Mouse (Mus musculus) testis, adult 10 weeks (tissue): ENCODE measurements around the gene Nrm. TPM values are rescaled to one million over a fixed set of nuclear protein-coding genes. Genes with fewer than 3 reads are reported as not detected.

ENCODE experiments used
- polyA plus RNA-seq: library from polyadenylated mRNA; stranded (reverse); fragments of 350-450 nt; fragmentation: Illumina TruSeq; extraction: RNeasy Lipid Tissue Mini Kit (QIAGEN cat#74804); gene quantifications from one replicate; pipeline ENCODE4 v1.2.3, GENCODE M21; 2014; ENCODE audit warnings: low read depth, low replicate concordance

Nrm gene
- 27.0 TPM for polyA plus RNA-seq

DNA sequence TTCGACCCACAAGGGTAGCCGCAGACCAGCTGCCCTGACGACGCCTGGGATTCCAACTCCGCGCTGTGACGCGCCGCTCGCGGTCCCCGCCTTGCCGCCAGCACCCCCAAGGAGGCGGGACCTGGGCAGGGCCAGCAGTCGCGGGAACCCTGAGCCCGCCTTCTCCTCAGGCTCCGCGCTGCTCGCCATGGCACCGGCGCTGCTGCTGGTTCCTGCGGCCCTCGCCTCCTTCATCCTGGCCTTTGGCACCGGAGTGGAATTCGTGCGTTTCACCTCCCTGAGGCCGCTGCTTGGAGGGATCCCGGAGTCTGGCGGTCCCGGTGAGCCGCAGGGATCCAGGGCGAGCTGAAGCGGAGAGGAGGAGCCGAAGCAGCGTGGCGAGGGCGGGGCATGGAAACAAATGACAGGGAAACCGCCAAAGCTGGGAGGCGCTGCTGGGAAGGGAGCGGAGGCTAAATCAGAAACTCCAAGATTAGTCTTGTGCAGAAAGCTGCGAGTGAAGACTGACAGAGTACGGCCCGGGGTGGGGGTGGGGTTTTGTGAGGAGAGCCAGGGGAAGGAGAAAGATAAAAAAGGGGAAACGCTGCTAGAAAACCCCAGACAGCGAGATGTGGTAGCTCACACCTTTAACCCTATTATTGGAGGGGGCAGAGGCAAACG is at the start of gene Nrm:
Gene Nrm (plus strand): TSS at position 121 of the 660 bp plus-strand sequence.

DNA sequence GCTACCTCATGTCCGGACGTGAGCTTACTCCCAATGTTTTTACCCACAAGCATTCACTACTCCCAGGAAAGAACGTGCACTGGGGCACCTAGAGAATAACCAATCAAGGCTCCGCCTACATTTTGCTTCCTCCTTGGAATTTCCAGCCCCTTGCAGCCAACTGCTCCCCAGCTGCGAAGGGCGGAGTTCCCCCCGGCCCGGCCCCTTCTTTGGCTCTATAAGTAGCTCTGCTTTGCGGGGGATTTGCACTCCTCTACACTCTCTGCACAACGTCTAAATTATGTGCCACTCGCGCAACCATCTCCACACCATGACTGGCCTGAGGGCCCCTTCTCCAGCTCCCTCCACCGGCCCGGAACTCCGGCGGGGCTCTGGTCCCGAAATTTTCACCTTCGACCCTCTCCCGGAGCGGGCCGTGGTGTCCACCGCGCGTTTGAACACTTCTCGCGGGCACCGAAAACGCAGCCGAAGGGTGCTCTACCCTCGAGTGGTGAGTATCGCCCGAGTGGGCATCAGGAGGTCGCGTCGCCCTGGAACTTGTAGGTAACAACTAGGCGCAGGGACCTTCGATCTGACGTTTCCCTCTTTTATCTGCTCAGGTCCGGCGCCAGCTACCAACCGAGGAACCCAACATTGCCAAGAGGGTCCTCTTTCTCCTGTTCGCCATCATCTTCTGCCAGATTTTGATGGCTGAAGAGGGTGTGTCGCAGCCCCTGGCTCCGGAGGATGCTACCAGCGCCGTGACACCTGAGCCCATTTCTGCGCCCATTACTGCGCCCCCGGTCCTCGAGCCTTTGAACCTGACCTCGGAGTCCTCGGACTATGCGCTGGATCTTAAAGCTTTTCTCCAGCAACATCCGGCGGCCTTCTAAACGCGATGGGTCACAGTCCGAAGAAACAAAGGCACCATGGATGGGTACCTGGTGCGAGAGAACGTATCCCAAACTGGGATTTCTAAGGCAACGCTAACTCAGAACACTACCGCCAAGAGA is 39.4 kb upstream of the Nrm start, which contains the start of gene Ier3:
Gene Ier3 (plus strand): TSS at position 246 of the 992 bp plus-strand sequence.

DNA sequence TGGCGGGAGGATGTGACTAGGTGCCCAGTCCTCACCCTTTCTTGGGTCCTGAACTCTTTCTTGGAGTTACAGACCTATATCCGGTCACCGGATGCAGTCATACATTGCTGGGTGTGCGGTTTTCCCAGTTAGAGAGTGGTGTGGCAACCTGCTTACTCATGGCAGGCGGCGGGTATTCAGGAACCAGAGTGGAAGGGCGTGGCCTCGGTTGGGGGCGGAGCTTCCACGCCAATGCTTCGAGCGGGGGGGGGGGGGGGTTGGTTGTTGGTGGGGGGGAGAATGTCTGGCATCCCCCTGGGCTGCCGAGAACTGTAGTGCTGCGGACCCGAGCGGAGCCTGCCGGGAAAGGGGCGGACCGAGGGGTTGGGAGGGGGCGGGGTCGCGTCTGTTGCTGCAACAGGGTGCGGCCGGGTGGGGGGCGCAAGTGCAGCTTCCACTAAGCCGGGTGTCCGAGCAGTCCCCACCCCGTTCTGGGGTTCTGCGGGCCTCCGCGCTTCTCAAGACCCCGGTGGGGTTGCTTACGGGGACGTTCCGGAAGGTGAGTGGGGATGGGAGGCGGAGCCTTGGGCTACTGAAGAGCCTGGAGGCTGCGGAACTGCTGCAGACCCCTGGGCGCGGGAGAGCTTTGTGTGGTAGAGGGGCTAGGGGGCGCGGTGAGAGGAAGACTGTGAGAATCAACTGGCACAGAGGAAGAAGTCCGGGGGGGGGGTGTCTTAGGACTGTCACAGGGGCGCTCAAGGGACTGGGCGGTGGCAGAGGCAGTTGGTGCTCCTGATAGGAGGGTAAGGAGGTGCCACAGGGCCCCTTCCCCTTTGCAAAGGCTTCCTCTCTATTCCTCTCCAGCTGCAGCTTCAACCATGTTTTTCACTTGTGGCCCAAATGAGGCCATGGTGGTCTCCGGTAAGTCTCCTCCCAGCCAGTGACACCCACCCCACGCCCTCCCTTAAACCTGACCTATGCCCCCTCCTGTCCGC is 37.9 kb upstream of the Nrm start, which contains the start of gene Flot1:
Gene Flot1 (plus strand): TSS at position 267 of the 974 bp plus-strand sequence.

DNA sequence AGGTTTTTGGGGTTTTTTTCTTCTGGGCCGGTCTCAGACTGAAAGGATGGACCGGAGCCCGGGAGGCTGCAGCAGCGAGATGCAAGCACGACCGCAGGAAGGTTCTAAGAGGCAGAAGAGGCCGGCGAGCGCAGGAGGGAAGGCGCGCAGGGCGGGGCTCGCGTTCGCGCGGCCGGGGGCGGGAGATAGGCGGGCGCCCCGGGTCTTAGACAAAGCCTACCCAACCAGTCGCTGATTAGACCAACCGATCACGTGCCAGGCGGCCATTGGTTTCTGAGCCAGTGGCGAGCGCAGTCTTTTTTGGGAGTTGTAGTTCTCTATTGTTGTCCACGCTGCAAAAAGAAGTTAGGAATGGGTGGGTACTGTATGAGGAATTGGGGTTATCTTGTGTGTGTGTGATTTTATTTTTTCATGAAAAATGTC is 23.0 kb upstream of the Nrm start, which contains the start of gene Tubb5:
Gene Tubb5 (minus strand): TSS at position 185 of the 423 bp plus-strand sequence.

DNA sequence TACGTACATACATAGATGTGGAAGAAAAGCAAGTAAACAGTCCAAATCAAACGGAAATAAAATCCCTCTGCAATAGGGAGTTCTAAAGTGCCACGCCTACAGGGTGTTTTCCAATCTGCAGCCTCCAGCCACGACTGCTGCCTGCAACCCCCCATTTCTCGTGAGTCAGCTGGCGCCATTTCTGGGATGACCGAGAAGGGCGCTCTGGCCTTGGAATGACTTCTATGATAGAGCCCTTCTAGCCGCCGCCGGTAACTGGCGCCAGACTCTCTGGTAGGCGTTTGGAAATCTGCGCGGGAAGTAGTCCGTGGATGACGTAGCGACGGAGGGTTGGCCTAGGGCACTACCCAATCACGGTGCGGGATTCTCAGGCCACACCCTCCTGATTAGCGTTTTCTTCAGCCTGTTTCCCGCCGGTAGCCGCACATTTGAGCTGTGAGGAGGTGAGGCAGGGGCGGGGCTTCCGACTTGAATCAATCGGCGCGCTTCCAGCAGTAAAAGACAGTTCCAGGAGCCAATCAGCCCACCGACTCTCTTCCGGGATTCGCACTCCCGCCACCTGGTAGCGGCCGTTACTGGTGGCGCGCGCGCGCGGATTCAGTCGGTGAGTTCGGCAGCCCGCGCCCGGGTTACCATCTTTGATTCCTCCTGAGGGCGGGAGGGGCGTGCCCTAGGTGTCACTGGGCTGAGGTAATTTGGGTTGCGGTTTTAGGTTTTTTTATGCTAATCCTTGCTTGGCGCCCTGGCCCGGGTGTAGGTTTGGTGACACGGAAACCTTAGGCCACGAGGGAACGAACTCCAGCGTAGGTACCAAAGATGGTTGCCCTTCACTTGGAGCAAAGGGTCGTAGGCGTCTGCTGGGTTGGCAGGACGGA is 19.8 kb upstream of the Nrm start, which contains the start of gene Mdc1:
Gene Mdc1 (plus strand): TSS at position 440 of the 875 bp plus-strand sequence.

DNA sequence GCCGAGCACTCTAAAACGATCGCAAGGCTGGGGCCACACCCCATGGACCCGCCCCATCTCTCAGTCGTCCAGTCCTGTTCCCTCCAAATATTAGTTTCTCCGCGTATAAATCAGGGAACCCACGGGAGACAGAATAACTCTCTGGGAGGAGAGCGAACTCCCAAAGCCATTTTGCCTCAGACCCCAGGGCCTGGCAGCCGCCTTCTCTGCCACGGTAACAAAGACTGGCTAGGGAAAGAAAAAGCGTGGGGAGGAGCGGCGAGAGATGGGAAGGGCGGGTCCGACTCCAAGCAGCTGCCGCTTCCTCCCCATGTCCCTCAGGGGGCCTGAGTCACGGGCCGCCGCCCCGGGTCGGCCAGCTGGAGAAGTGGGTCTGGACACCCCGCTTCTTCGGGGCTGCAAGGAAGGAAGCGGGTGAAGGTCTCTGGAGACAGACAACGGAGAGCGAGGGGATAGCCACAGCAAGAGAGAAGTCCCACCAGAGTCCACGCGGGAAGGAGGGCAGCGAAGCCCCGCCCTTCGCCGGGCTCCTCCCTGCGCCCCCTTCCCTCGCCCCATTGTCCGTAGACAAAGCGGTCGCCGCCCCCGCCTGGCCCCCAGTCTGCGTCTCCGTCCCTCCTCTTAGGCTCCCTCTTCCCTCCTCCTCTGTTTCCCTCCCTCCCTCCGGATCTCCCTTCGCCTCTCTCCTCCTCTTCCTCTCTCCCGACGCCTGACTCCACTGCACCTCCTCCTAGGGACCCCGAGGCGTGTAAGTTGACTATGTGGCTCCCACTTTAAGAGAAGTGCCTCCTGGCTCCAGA is 4.6 kb downstream of the Nrm start, which contains the start of gene Ppp1r18:
Gene Ppp1r18 (plus strand): TSS at position 113 of the 800 bp plus-strand sequence.

DNA sequence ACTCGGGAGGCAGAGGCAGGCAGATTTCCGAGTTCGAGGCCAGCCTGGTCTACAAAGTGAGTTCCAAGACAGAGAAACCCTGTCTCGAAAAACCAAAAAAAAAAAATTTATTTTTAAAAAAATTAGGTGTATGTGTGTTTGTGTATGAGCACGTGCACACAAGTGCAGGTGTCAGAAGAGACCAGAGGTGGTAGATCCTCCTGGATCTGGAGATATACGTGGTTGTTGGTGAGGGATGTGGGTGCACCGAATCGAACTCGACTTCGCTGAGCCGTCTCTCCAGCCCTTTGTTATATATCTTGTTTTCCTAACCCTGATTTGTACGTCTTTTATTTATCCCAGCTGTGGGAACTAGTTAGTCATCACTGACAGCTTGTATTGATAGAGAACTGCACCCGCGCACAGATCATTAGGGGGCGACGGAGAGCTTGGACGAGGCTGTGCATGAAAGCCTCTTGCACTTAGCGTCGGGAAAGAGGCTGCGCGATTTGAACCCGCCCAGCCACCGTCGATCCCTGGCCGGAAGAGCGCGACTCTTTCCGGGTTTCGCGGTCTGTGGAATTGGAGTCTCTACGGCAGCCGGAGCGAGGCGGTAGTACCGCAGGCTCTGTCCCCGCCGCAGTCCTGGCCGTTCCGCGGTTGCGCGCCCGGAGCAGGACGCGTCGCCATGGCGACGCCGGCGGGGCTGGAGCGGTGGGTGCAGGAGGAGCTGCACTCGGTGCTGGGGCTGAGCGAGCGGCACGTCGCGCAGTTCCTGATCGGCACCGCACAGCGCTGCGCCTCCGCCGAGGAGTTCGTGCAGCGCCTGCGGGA is 18.3 kb downstream of the Nrm start, which contains the start of gene Dhx16:
Gene Dhx16 (plus strand): TSS at position 575 of the 813 bp plus-strand sequence.

DNA sequence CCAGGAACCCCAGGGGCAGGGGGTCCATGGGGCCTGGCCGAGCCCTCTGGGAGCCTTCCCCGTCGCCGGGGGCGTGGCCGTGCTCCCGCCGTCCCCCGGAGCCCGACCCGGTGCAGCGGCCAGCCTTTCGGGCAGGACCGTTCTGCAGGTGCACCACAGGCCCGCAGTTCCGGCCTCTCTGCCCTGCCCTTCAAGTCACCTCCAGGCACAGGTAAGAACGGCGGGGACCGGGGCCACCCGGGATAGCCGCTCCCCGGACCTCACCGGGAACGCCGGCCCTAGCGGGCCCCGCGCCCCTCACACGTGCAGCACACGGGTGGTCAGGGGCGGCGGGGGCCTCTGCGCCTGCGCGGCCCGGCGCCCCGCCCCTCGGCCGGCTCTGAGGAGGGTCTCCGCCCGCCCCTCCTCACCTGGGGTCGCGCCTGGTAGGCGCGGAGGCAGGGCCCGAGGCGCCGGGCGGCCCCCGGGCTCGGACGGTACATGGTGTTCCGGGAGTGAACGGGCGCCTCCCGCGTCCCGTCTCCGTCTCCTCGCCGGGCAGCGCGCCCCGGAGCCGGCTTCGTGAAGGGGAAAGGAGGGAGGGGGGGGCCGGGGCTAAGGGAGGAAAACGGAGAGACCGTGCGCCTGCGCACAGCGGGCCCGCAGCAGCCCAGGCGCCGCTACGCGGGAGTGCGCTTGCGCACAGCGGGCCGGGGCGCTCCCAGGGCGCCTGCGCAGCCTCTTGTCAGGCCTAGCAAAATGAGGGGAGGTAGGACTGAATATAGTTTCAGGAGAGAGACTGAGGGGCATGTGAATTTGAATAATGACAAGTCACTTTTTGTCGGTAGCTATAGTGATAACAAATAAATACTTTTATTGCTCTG is 35.9 kb downstream of the Nrm start, which contains the start of gene 2310061I04Rik:
Gene 2310061I04Rik (minus strand): TSS at position 651 of the 863 bp plus-strand sequence.

DNA sequence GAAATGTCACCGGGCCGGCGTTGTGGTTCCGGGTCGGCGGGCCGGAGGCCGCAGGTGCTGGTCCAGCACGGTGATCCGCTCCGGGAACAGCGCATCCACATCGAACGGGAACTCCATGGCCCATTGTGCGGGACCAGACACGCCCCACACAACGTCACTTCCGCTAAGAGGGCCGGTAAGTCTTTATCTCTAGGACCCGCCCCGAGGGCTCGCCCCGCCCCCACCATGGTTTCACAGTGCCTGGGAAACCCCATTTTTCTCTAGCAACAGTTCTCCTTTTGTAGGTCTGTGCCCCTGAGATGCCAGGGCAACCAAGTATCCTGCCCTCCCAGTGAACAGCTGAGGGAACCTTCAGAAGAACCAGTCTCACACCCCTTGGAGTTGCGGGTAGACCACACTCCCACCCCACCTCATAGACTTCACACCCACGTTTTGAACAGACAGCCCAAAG is 48.8 kb downstream of the Nrm start, which contains the start of gene Atat1:
Gene Atat1 (minus strand): TSS at position 157 of the 451 bp plus-strand sequence.

Other genes with a start within 250 kb of the Nrm start
- gene Gm9573, start 234.7 kb upstream of the Nrm start, polyA plus RNA-seq: not detected
- 0.10 TPM for gene Mucl3, start 217.6 kb upstream of the Nrm start, polyA plus RNA-seq
- 0.29 TPM for gene Vars2, start 193.7 kb upstream of the Nrm start, polyA plus RNA-seq
- gene Gtf2h4, start 187.6 kb upstream of the Nrm start, polyA plus RNA-seq: 2.7 TPM
- 0.95 TPM for gene Ddr1, start 156.7 kb upstream of the Nrm start, polyA plus RNA-seq
- gene Ier3, start 39.6 kb upstream of the Nrm start, polyA plus RNA-seq: 0.32 TPM
- 1.6 TPM for gene Flot1, start 38.1 kb upstream of the Nrm start, polyA plus RNA-seq
- 13.0 TPM for gene Tubb5, start 23.0 kb upstream of the Nrm start, polyA plus RNA-seq
- 90.7 TPM for gene Mdc1, start 19.8 kb upstream of the Nrm start, polyA plus RNA-seq
- 4.9 TPM for gene Ppp1r18, start 4.3 kb downstream of the Nrm start, polyA plus RNA-seq
- 55.0 TPM for gene Dhx16, start 18.5 kb downstream of the Nrm start, polyA plus RNA-seq
- gene 2310061I04Rik, start 36.1 kb downstream of the Nrm start, polyA plus RNA-seq: 51.0 TPM
- gene Atat1, start 48.8 kb downstream of the Nrm start, polyA plus RNA-seq: 26.8 TPM
- gene Mrps18b, start 55.1 kb downstream of the Nrm start, polyA plus RNA-seq: 22.7 TPM
- gene Ppp1r10, start 55.1 kb downstream of the Nrm start, polyA plus RNA-seq: 162 TPM
- gene Abcf1, start 108.4 kb downstream of the Nrm start, polyA plus RNA-seq: 95.3 TPM
- gene Gnl1, start 118.5 kb downstream of the Nrm start, polyA plus RNA-seq: 5.8 TPM
- gene Prr3, start 118.9 kb downstream of the Nrm start, polyA plus RNA-seq: 8.7 TPM
- gene H2-T24, start 159.2 kb downstream of the Nrm start, polyA plus RNA-seq: 0.13 TPM
- gene H2-T23, start 171.5 kb downstream of the Nrm start, polyA plus RNA-seq: 0.38 TPM
- gene H2-T22, start 181.4 kb downstream of the Nrm start, polyA plus RNA-seq: 0.71 TPM
- not detected for gene Gm6034, start 181.6 kb downstream of the Nrm start, polyA plus RNA-seq
- not detected for gene Gm11127, start 197.1 kb downstream of the Nrm start, polyA plus RNA-seq